Mouse (Mus musculus) urinary bladder, postnatal 14 days (tissue): ENCODE measurements at regions not wholly inside any gene's neighbourhood (a gene's known extent, or its start where the extent isn't known, plus 50 kb on each side); places are given as distances from the start of the nearest gene placed in this dataset.

Experiments
- DNase-seq: peaks from one replicate; pipeline ENCODE4 v3.0.0; 2021; ENCODE audit warnings: low spot score

GRCm38 (mm10) chr3:121104571-121105407 is 66.7 kb downstream of the Rwdd3 start:
- DNase-seq, result peak; percentile 67

GRCm38 (mm10) chr3:121102871-121103270 is 68.6 kb downstream of the Rwdd3 start:
- DNase-seq, result no peak

DNA sequence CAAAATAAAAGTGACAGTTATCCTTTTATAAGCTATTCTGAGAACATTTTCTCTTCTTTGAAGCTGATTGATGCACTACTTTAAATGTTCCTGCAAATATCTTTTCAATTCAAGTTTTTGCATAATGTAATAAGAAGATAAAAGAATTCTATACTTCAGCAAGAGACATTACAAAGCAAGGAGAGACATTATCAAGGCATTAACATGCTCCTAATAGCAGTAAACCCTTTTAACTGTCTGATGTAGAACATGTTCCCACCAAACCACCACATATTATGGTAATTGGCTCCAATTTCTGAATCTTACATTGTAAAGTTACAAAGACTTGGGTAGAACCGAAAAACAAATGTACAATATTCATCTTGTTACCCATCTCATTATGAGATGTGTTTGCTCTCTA is 69.4 kb downstream of the Rwdd3 start:
- no peak for DNase-seq

DNA sequence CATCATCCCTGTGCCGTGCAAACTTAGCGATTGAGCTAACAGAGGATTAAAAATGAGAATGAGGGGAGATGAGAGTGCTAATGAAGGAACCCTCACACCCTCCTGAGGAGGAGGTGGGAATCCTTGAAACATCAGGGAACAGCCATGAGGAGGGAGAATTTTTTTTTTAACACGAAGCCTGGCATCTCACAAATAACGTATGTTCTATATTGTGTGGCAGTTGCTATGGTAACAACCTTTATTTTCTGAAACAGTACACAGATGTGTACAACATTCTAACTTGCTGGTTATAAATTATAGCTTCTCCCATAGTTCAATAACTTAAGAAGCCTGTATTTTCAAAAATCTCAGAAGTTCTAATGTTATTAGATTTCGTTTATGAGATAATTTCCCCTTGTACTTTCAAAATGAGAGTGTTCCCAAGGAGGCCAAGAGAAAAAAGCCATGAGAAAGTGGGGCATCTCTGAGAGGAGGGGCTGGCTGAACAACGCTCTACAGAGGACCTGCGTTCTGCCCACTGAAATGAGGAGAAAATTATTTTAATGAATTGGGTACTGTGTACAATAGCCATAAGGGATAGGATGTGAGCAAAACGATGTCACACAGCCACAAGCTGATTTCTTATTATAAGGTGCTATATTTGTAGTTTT is 71.2 kb downstream of the Rwdd3 start:
- no peak for DNase-seq

DNA sequence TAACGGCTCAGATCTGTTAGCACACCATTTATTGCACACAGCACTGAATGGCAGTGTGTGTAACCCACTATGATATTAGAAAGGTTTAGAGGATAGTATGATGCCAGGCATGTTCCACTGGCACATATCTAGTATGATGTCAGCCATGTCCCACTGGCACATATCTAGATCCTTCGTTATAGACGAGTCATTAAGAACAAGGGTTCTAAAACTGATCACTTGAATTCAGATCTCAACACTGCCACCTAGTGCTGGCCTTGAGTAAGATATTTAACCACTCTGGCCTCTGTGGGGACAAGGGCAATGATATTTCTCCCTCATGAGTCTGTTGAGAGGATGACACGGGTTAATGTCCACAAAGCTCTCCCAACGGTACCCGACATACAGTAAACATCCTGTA is 78.0 kb downstream of the Rwdd3 start:
- DNase-seq, result peak; percentile 21

DNA sequence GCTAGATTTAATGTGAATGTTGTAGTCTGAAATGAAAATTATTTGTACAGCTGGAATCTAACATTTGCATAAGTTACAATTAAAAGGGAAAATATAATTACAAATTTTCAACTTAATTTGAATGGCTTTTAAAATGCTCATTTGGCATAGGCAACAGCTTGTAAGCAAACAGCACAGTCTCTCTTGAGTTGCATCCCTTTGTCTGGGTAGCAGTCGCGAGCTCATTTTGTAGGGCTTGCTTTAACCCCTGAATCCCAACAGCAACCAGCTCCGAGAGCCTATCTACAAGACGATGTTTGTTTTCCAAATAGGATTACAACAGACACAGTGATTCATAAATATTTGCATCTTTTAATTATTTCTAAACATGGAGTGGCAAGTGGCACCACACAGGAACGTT is 82.8 kb downstream of the Rwdd3 start:
- DNase-seq, result no peak

GRCm38 (mm10) chr3:121068676-121069075 is 102.8 kb downstream of the Rwdd3 start:
- no peak for DNase-seq

GRCm38 (mm10) chr3:121035904-121036549 is 135.5 kb downstream of the Rwdd3 start:
- DNase-seq, result no peak

GRCm38 (mm10) chr3:121025546-121026157 is 145.8 kb downstream of the Rwdd3 start:
- DNase-seq, result no peak

DNA sequence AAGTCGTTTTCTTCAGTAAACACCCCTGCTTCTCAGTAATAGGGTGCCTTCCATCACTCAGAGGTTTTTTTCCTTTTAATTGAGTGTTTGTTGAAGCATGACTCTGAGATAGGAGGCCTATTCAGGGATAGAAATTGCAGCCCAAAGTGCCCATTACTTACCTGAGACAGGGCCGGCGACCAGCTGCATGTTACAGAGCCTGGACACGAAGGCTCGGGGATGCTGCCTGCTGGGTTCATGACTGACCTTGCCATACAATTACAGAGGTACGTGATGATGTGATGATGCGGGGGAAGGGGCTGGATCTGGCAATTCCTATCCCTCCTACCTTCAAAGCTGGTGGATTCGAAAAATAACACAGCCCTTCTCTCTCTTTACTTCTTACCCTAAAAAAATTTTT is 146.7 kb downstream of the Rwdd3 start:
- DNase-seq, result no peak

DNA sequence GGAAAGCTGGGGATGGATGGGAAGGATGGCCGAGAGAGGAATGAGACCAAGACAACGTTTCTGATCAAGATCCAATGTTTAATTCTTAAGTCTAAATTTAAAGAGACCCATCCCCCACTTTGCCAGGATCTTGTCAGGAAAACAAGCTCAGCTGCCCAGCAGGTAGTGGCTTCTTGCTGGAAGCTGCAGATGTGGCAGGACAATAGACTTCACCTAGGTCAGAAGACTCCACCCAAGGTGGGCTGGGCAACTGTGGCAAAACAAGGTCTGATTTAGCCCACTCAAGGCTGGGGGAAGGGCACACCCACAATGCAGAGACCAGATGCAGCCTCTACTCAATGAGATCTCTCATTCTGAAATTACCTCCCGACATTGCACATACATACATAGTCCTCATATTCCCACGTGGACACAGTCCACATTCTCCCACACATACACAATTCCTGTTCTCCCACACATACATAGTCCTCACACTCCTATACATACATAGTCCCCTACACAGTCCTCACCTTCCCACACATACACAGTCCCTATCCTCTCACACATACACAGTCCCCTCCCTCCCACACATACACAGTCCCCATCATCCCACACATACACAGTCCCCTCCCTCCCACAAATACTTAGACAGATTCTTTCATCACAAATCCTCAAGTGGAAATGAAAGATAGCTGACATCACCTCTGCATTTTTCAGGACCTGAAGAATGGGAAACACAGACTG is 150.2 kb downstream of the Rwdd3 start:
- DNase-seq, result no peak

DNA sequence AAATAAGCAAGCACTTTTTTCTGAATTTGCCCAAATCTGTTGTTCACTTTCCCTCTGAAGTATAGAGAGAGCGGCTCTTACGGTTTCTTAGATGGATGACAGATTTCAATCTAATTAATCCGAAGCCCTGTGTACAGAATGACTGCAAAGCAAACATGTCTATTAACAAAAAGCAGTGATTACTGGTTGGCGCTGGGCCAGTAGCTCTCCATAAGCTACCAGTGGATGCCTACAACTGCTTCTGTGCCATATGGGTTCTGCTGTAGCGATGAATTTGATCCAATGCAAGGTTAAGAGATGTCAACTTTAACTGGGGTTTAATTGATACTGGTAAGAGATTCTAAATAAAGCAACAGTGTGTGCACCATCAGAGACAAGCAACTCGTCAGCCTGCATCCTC is 162.3 kb downstream of the Rwdd3 start:
- no peak for DNase-seq

DNA sequence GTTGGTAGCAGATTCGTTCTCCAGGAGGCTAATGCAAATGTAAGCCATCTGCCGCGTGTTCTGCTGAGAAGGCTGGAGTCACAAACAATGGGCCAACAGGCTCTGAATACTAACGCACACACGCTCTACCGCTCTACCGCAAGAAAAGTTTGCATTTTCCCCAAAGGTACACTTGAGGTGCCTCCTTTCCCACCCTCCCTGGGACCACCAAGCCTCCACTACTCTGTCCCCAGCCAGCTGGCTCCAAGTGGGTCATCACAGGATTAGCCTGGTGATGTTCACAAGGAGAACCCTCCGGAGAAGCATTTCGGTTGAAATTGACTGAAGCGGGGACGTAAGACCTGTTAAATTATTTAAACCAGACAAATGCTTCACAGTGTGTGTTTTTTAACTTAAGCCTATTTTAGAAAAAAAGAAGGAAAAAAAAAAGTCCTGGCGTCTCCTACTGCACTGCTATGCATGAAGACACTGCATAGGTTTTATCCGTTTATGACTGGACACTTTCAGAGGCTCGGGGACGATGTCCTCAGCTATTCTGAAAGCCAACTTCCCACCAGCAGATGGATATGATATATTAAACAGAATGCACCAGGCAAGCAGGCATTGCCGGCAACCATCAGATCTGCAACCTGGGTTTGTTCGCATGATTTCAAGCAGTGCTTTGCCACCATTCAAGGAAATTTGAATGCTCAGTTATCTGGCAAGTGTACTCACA is 187.8 kb downstream of the Rwdd3 start:
- DNase-seq, result no peak

GRCm38 (mm10) chr3:120982795-120983555 is 188.5 kb downstream of the Rwdd3 start:
- no peak for DNase-seq

DNA sequence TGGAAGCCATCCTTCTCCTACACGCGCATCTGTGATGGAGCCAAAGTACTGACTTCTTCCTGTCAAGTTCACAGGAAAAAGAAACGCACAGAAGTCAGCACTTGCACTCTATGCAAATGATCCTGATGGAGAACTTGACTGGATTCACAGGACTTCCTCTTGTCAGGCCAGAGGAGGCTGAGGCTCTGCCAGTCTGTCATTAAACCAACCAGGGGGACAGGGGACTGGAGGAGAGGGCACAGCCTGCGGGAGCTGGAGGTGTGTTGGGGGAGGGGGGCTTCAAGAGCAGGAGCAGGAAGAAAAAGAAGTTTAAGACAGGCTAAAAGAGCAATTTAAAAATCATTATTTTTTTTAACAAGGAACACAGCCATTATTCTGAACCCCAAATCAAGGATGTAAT is 189.3 kb downstream of the Rwdd3 start:
- DNase-seq, result no peak

- DNase-seq, result no peak
These were observed 200.6 kb downstream of the Rwdd3 start for GRCm38 (mm10) chr3:120970746-120971466.

DNA sequence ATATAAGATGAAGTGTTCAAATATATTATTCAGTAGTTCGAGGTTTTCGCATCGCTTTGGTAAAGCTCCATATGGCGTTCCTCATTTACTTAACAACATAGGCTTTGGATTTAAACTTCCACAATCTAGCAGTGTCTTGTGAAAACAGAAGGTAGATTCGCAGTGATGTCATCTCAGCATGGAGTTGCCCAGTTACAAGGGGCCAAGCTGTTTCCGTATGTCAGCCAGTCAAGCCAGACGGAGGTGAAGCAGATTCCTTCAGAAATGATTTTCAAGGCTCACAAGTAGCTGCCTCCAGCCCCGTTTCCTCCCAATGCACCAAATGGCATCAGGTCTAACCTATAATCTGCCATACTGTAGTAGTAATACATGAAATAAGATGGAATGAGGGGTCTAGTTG is 224.6 kb downstream of the Rwdd3 start:
- DNase-seq, result no peak

DNA sequence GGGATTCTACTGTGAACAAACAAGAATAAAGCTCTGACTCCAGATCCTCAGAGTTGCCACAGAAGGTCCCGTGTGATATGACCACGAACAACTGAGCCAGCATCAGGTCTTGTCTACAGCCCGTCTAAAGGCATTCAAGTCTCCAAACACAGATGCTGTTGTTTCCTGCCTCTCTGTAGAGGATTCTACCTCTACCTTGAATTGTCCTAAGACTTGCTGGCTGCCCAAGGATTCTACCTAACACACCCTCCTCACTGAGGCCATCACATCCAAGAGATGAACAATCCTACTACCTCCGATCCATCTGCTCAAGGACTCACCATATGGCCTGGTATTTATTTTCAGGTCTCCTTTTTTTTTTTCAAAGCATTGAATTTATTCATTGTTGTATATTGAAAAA is 237.1 kb downstream of the Rwdd3 start:
- DNase-seq, result no peak

DNA sequence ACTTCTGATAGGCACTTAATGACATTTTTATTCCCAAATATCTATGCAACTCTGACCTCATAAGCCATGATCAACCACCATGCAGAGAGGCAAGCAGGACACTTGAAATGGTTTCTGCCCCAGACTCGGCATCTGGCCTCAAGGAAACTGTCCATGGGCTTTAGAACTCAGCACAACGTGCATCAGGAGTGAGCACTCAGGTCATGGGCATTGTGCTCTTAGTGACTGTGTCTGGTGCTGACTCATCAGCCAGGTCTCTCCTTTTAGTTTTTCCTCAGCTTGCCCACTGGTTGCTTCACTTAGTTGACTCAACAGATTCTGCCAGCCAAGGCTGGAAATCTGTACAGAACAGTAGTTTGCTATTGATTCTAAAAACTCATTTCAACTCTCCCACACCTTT is 251.1 kb downstream of the Rwdd3 start:
- no peak for DNase-seq

GRCm38 (mm10) chr3:120898931-120899330 is 272.6 kb downstream of the Rwdd3 start:
- no peak for DNase-seq
